Mouse (Mus musculus) cerebellum, adult 2 months (tissue): ENCODE measurements around the gene Gemin2.

Experiments used
- CTCF ChIP-seq: fragments of 200-500 bp; IDR thresholded peaks from 2 replicates; pipeline ENCODE4 v1.5.1; 2011; ENCODE audit warnings: low read depth, mild to moderate bottlenecking, control low read depth, low read length, moderate library complexity, borderline replicate concordance; ENCODE audit not compliant: insufficient read depth
- POLR2A ChIP-seq: fragments of 200-500 bp; IDR thresholded peaks from 2 replicates; pipeline ENCODE4 v1.6.1; 2011; ENCODE audit warnings: low read length, control low read depth, borderline replicate concordance; ENCODE audit not compliant: insufficient read depth

- TF ChIP-seq CTCF (no peak), POLR2A (no peak)
Observed at GRCm38 (mm10) chr12:59032101-59032500, 18.9 kb downstream of the Gemin2 start.
